Mouse (Mus musculus) kidney, adult 2 months (tissue): Measurements from ENCODE around the gene Tut1. TPM values are rescaled to one million over a fixed set of nuclear protein-coding genes. Genes with fewer than 3 reads are reported as not detected.
A peak's percentile ranks its signal among the peaks of the same experiment; 100 is the strongest.

Experiments
- DNase-seq: peaks from one replicate; pipeline ENCODE4 v3.0.0; 2021
- H3K27ac ChIP-seq: fragments of 200-500 bp; 2 replicates; pipeline ENCODE4 v1.5.1; 2012; ENCODE audit warnings: low read depth, low read length, control low read depth, inconsistent platforms; ENCODE audit not compliant: insufficient read depth
- H3K27me3 ChIP-seq: fragments of 200-500 bp; replicated peaks from 2 replicates; pipeline ENCODE4 v1.6.1; 2012; ENCODE audit warnings: mild to moderate bottlenecking, moderate library complexity, low read length, inconsistent platforms; ENCODE audit not compliant: control insufficient read depth, insufficient read depth
- H3K36me3 ChIP-seq: fragments of 200-500 bp; 2 replicates; pipeline ENCODE4 v1.6.1; 2012; ENCODE audit warnings: mild to moderate bottlenecking, moderate library complexity, low read length, inconsistent platforms; ENCODE audit not compliant: control insufficient read depth, insufficient read depth
- H3K4me1 ChIP-seq: fragments of 200-500 bp; 2 replicates; pipeline ENCODE4 v1.6.1; 2011; ENCODE audit warnings: low read length; ENCODE audit not compliant: control insufficient read depth, insufficient read depth
- H3K4me3 ChIP-seq: fragments of 200-500 bp; 2 replicates; pipeline ENCODE4 v1.5.1; 2011; ENCODE audit warnings: mild to moderate bottlenecking, low read depth, low read length, control low read depth; ENCODE audit not compliant: insufficient read depth
- CTCF ChIP-seq: fragments of 200-500 bp; conservative IDR thresholded peaks from 2 replicates; pipeline ENCODE4 v1.5.1; 2011; ENCODE audit warnings: low read depth, mild to moderate bottlenecking, control low read depth, low read length, moderate library complexity, mixed read lengths; ENCODE audit not compliant: insufficient read depth, insufficient read length
- POLR2A ChIP-seq: fragments of 200-500 bp; IDR thresholded peaks from one replicate; pipeline ENCODE4 v1.6.1; 2011; ENCODE audit warnings: low read depth, low read length, control low read depth
- WGBS: fragments of 180-500 bp; shearing (Covaris S2); methylation state at CpG from one replicate; pipeline ENCODE4 v1.1.7; 2018; 5-methylcytosine and 5-hydroxymethylcytosine counted together
- polyA plus RNA-seq: library from polyadenylated mRNA; depleted of rRNA; stranded (reverse); fragments of >200 nt; gene quantifications from 2 replicates; pipeline ENCODE4 v1.2.3, GENCODE M21; 2012

The Tut1 gene
- polyA plus RNA-seq, 1 experiment: 14.3 TPM

DNA sequence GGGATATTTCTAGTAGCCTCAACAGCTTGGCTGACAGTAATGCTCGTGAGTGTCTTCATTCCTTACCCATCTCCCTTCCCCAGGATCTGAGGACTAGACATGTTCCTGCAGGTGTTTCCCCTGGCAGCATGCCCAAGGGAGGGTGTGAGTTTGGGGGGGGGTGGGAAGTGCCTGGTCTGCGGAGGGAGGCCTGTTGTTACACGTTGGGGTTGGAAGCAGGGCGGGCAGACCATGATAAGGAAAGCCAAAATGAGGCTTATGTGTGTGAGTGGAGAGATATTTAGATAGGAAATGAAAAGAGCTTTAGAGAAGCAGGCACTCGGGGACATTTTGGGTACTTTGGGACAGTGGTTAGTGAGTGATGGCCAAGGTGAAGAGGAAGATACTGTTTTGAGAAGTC, 9.6 kb upstream of the Tut1 start:
- no peaks in the 10 kb centered on the region for H3K27me3 ChIP-seq
- TF ChIP-seq CTCF (no peak), POLR2A (no peak)
- peaks cover 4% of the 10 kb centered on the region; the same call in 1 of the 2 replicates for H3K4me1 ChIP-seq
- H3K4me3 ChIP-seq: no peak overlapping the region
- peaks cover 11% of the 10 kb centered on the region for H3K36me3 ChIP-seq
- WGBS: 43% methylated on average over 5 of the region's 5 CpGs
- peak; percentile 40 for DNase-seq
- no peak overlapping the region for H3K27ac ChIP-seq

DNA sequence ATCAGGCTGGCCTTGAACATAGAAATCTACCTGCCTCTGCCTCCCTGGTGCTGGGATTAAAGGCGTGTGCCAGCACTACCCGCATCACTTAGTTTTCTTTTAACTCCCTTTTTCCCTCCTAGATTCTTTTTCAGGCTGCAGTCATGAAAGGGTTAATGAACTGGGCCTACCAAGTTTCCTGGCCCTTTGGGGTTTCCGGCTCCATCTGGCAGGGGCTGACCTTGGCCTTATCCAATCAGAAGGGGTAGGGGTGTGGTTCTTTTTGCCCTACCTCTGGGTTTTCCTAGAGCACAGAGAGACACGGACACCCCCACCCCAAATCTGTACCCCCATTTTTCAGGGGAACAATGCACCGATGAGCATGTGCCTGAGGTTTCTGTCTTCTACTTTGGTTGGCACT, 8.9 kb upstream of the Tut1 start:
- Histone ChIP-seq H3K4me1 (peaks cover 4% of the 10 kb centered on the region; the same call in 1 of the 2 replicates), H3K4me3 (no peak overlapping the region), H3K27ac (no peak overlapping the region), H3K36me3 (peaks cover 11% of the 10 kb centered on the region), H3K27me3 (no peaks in the 10 kb centered on the region)
- peak; percentile 84 for DNase-seq
- TF ChIP-seq POLR2A: no peak
- TF ChIP-seq CTCF: no peak
- WGBS: 19% methylated on average over 5 of the region's 5 CpGs

DNA sequence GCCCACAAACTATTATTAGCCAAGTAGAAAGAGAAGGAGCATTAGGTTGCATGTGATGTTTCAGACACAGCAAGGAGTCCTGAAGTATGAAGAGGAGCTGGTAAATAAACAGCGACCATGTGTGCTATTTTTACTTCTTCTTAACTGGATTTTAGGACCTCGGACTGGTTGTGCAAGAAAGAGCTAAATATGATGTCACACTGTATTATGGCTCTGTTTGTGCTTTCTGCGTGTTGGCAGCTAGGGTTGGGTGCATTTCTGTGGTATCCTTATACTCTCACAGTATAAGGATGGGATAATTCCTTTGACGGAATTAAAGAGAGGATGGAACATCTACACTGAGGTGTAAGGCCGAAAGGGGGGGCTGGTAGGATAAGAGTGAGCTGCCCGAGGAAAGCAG, 8.4 kb upstream of the Tut1 start:
- WGBS: 60% methylated on average over 6 of the region's 6 CpGs
- no peak overlapping the region for H3K27ac ChIP-seq
- H3K27me3 ChIP-seq: no peaks in the 10 kb centered on the region
- H3K36me3 ChIP-seq: peaks cover 11% of the 10 kb centered on the region
- peaks cover 4% of the 10 kb centered on the region; the same call in 1 of the 2 replicates for H3K4me1 ChIP-seq
- H3K4me3 ChIP-seq: no peak overlapping the region
- no peak for DNase-seq
- TF ChIP-seq CTCF (no peak), POLR2A (no peak)

DNA sequence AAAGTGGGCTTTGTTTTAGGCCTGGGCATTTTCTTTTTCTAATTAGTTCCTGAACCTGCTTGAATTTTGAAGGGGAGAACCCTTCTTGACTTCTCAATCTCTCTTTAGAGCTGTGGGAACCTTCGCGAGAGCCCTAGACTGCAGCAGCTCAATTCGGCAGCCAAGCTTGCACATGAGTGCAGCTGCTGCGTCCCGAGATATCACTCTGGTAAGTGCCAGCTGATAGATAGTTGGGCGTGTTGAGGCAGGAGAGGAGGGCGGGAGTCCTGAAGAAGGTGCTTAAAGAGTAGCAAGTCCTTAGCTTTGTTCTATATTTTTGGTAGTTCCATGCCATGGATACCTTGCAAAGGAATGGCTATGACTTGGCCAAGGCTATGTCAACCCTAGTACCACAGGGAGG, 6.7 kb upstream of the Tut1 start:
- Histone ChIP-seq H3K27me3 (no peaks in the 10 kb centered on the region), H3K4me1 (peaks cover 4% of the 10 kb centered on the region; the same call in 1 of the 2 replicates), H3K27ac (no peak overlapping the region), H3K4me3 (no peak overlapping the region), H3K36me3 (peaks cover 13% of the 10 kb centered on the region)
- no peak for DNase-seq
- WGBS: 92% methylated on average over 7 of the region's 7 CpGs
- TF ChIP-seq CTCF (no peak), POLR2A (no peak)

DNA sequence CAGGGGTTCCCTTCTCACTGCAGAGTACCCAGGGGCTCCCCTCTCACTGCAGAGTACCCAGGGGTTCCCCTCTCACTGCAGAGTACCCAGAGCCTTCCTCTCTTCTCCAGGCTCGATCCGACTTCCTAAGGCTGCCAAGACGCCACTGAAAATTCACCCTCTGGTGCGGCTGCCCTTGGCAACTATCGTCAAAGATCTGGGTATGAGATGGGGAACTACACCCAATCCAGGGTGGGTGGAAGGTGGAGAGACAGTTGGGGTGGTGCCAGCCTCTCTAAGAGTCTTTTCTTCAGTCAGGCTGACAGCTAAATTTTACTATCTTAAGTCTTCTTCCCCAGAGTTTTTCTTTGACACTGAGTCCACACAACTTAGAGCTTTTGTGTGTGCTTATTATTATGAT, 3.5 kb upstream of the Tut1 start:
- TF ChIP-seq CTCF: no peak
- TF ChIP-seq POLR2A: no peak
- 83% methylated on average over 5 of the region's 5 CpGs for WGBS
- Histone ChIP-seq H3K4me3 (no peak overlapping the region), H3K27ac (no peak overlapping the region), H3K4me1 (peaks cover 6% of the 10 kb centered on the region; the same call in 1 of the 2 replicates), H3K36me3 (peaks cover 13% of the 10 kb centered on the region), H3K27me3 (no peaks in the 10 kb centered on the region)
- DNase-seq: no peak

DNA sequence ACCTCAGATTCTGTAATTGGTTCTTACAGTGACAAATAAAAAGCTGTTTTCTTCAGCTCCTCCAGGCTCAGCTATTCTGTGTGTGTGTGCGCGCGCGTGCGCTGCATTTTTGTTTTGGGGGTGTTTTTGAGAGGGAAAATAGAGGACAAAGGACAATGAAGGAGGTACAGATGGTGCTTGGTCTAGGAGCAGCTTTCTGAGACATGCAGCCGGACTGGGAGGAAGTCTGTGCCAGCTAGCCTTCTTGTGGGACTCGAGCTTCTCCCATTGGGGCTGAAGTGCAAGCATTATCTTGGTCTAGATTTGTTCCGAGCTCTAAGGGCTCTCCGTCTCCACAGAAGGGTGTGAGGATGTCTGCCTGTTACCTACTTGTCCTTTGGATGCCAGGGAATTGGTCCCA, 1.4 kb upstream of the Tut1 start:
- DNase-seq: no peak
- Histone ChIP-seq H3K36me3 (peaks cover 6% of the 10 kb centered on the region), H3K27ac (no peak overlapping the region), H3K4me1 (peaks cover 6% of the 10 kb centered on the region; the same call in 1 of the 2 replicates), H3K4me3 (no peak overlapping the region), H3K27me3 (no peaks in the 10 kb centered on the region)
- 92% methylated on average over 9 of the region's 9 CpGs for WGBS
- TF ChIP-seq POLR2A: no peak
- TF ChIP-seq CTCF: no peak

DNA sequence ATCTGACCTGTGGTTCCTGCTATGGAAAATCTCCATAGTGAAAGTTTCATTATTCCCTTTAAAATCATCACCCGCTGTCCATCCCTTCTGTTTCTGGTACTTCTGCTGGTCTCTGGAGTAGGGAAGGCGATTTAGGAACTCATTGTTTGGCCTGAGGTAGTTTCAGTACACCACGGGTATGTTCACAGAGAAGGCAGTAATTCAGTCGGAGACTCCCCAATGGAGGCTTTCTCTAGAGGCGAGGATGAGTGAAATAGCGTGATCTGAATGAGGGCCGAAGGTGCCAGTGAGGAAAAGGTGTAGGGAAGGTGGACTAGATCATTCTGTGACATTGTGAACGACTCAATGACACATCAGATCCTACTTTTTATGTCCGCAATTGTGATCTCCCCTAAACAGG, 524 bp downstream of the Tut1 start:
- peaks cover 2% of the 10 kb centered on the region; the same call in 1 of the 2 replicates for H3K36me3 ChIP-seq
- no peak for DNase-seq
- no peaks in the 10 kb centered on the region for H3K27me3 ChIP-seq
- peak overlapping the region; percentile 64 for H3K4me3 ChIP-seq
- 3% methylated on average over 9 of the region's 9 CpGs for WGBS
- H3K4me1 ChIP-seq: peaks cover 6% of the 10 kb centered on the region; the same call in 1 of the 2 replicates
- H3K27ac ChIP-seq: no peak overlapping the region
- TF ChIP-seq POLR2A (no peak), CTCF (no peak)
